Mouse (Mus musculus) stomach, embryonic 14.5 days (tissue): ENCODE results near the gene Bnc1. TPM values are rescaled to one million over a fixed set of nuclear protein-coding genes. Genes with fewer than 3 reads are reported as not detected.

Experiments
- ATAC-seq: fragments of 200-750 bp; cut with Nextera tagmentation; 2 replicates; pipeline ENCODE4 v1.8.0; 2017; ENCODE audit warnings: low read depth, moderate TSS enrichment; ENCODE audit not compliant: insufficient number of reproducible peaks, insufficient read depth, low FRiP score
- H3K27ac ChIP-seq: fragments of 300-500 bp; sonication (generic); 2 replicates; pipeline ENCODE4 v1.5.1; 2014; ENCODE audit warnings: mild to moderate bottlenecking, low read length, moderate library complexity, mixed read lengths
- H3K27me3 ChIP-seq: fragments of 300-500 bp; sonication (generic); 2 replicates; pipeline ENCODE4 v1.6.1; 2014; ENCODE audit warnings: low read length, control low read depth, mixed read lengths; ENCODE audit not compliant: control insufficient read depth, insufficient read depth
- H3K36me3 ChIP-seq: fragments of 300-500 bp; sonication (generic); 2 replicates; pipeline ENCODE4 v1.6.1; 2014; ENCODE audit warnings: mild to moderate bottlenecking, control low read depth, low read length, moderate library complexity, mixed read lengths; ENCODE audit not compliant: control insufficient read depth, insufficient read depth
- H3K4me1 ChIP-seq: fragments of 300-500 bp; sonication (generic); 2 replicates; pipeline ENCODE4 v1.6.1; 2014; ENCODE audit warnings: low read length, control low read depth, mixed read lengths; ENCODE audit not compliant: control insufficient read depth, insufficient read depth
- H3K4me2 ChIP-seq: fragments of 300-500 bp; sonication (generic); replicated peaks from 2 replicates; pipeline ENCODE4 v1.6.1; 2014; ENCODE audit warnings: low read depth, low read length, control low read depth
- H3K4me3 ChIP-seq: fragments of 300-500 bp; sonication (generic); 2 replicates; pipeline ENCODE4 v1.5.1; 2014; ENCODE audit warnings: low read depth, low read length, control low read depth
- H3K9ac ChIP-seq: fragments of 300-500 bp; sonication (generic); replicated peaks from 2 replicates; pipeline ENCODE4 v1.6.1; 2014; ENCODE audit warnings: low read depth, mild to moderate bottlenecking, control low read depth, low read length, moderate library complexity, mixed read lengths
- H3K9me3 ChIP-seq: fragments of 300-500 bp; sonication (generic); 2 replicates; pipeline ENCODE4 v1.6.1; 2016; ENCODE audit warnings: low read depth, low read length, control low read depth; ENCODE audit not compliant: control insufficient read depth
- WGBS: fragments of 180-500 bp; shearing (Covaris S2); extraction: QIAGEN DNeasy Blood & Tissue Kit; methylation state at CpG from one replicate; pipeline ENCODE4 v1.1.7; 2014; 5-methylcytosine and 5-hydroxymethylcytosine counted together
- polyA plus RNA-seq: library from polyadenylated mRNA; unstranded; fragments of >200 nt; fragmentation: Nextera tagmentation; extraction: Ambion mirVana; gene quantifications from 2 replicates; pipeline ENCODE4 v1.2.1, GENCODE M21; 2014

Bnc1 gene
- polyA plus RNA-seq, 1 experiment from 2014 or later = 5.9 TPM

DNA sequence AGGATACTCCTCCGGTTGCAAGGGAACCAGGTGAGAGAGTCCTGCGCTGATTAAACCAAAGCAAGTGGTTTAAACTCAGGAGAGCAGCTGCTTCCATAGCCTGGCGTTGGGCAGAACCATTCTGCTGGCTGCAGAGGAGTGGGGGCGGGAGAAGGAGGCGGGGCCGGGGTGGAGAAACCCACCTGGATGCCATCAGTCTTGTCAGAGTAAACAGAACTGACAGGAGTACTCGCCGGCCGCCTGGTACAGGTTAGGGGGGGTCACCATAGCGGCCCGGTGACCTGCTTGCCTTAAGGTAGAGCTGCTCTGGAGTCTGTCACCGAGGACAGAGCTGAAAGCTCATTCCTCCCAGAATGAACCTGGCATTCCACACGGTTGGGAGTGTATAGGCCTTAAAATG is 20.4 kb upstream of the Bnc1 start:
- Histone ChIP-seq H3K4me1 (peaks cover 12% of the 10 kb centered on the region; the same call in 1 of the 2 replicates), H3K4me2 (0 out of 2 replicates have a peak overlapping the region, but pooled peaks have one; percentile 1), H3K27me3 (no peaks in the 10 kb centered on the region), H3K27ac (peak overlapping the region; percentile 75), H3K9ac (no peak overlapping the region), H3K9me3 (no peaks in the 10 kb centered on the region), H3K4me3 (no peak overlapping the region), H3K36me3 (no peaks in the 10 kb centered on the region)
- WGBS = 4% methylated on average over 13 of the region's 13 CpGs
- ATAC-seq = peak; percentile 73; the same call in 1 of the 2 replicates

DNA sequence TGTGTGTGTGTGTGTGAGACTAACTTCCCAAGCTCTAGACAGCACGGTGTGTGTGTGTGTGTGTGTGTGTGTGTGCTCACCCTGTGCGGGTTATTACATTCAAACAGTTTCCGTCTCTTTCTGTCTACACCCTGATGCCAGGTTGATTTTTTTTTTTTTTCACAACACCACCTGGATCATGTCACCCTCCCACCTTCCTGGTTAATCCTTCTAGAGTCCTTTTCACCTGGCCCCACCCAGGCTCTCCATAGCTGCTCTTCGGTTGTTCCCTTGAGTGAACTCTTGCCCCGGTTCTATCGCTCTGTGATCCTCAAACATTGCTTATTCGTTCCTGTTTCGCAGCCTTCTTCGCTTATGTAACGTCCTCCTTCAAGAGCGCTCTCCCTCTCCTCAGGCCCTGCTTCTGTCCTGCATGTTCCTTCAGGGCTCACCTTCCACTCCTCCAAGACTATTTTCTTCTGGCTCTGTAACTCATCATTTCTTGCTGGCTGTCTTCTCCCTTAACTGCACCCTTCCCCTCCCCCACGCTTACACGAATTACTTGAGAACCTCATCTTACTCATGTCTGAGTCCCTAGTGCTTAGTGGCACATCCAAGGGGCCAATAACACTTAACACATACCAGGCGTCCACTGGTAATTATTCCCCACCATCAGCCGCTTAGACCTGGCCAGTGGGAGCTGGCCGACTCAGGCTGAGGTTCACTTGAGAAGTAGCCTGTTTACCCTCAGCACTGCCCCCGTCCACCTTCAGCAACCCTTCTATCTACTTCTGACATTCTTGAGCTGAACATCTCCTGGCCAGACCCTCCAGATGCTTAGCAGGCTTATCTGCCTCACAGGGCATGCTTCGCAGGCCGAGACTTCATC is 19.7 kb upstream of the Bnc1 start:
- H3K9me3 ChIP-seq = no peaks in the 10 kb centered on the region
- WGBS = 15% methylated on average over 19 of the region's 19 CpGs
- H3K4me1 ChIP-seq = peaks cover 9% of the 10 kb centered on the region; the same call in 1 of the 2 replicates
- H3K27ac ChIP-seq = peak overlapping the region; percentile 75
- peak overlapping the region; percentile 1; the same call in 1 of the 2 replicates for H3K4me2 ChIP-seq
- no peaks in the 10 kb centered on the region for H3K36me3 ChIP-seq
- no peak overlapping the region for H3K4me3 ChIP-seq
- no peaks in the 10 kb centered on the region for H3K27me3 ChIP-seq
- H3K9ac ChIP-seq = no peak overlapping the region
- ATAC-seq = peak; percentile 38; the same call in 1 of the 2 replicates

DNA sequence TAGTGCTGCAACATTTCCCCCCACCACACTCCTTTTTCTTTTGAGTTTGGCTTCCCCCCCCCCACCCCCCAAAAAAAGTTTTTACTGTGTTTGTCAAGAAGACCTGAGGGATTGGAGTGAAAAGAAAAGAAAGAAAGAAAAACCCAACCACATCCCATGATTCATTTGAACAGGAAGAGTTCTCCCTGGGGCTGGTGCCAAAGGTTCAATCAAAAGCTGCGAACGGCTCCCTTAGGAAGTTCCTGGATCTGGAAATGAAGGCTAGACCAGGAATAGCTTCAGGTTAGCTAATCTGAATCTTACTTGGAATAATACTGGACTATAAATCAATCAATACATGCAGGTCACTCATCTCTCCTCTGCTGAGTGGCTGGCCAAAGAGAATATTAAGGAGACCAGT is 15.1 kb upstream of the Bnc1 start:
- no peak overlapping the region for H3K9ac ChIP-seq
- no peaks in the 10 kb centered on the region for H3K27me3 ChIP-seq
- H3K36me3 ChIP-seq = no peaks in the 10 kb centered on the region
- H3K4me1 ChIP-seq = peaks cover 4% of the 10 kb centered on the region; the same call in 1 of the 2 replicates
- H3K27ac ChIP-seq = no peak overlapping the region
- no peak overlapping the region for H3K4me2 ChIP-seq
- H3K4me3 ChIP-seq = no peak overlapping the region
- 45% methylated on average over 2 of the region's 2 CpGs for WGBS
- ATAC-seq = no peak
- no peaks in the 10 kb centered on the region for H3K9me3 ChIP-seq

DNA sequence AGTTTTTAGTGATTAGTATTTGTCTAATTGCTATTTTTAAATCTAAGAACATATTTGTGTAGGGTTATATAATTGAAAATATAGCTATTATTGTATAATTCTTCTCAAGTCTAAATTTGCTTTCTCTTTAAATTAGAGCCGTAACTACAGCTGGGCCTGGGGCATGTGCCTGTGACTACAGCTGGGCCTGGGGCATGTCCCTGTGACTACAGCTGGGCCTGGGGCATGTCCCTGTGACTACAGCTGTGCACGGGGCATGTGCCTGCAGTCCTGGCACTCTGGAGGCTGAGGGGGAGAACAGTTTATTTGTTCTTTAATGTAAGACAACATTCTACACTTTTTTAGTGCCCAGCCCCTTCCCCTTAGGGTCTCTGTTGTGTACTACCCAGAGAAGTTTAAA is 12.1 kb upstream of the Bnc1 start:
- Histone ChIP-seq H3K36me3 (no peaks in the 10 kb centered on the region), H3K9ac (no peak overlapping the region), H3K27me3 (no peaks in the 10 kb centered on the region), H3K4me2 (no peak overlapping the region), H3K4me3 (no peak overlapping the region), H3K4me1 (no peaks in the 10 kb centered on the region), H3K9me3 (no peaks in the 10 kb centered on the region), H3K27ac (no peak overlapping the region)
- no peak for ATAC-seq
- 57% methylated on average over 2 of the region's 2 CpGs for WGBS

DNA sequence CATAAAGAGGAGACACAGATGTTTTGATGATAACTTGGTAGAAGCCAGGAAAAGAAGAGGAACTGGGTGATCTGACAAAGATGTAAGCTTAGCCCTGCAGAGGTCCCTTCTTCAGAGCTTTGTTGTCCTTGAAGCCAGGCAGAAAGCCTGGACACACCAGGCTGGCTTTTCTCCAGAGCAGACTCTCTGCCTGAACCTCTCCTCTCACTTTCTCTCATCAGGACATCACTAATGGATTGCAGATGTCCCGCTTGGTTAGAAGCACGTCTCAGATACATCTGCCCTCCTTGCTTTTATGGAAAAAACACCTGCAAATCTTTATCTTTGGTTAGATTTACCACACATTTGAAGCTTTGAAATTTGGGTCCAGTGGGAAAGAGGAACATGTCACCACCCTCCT is 7.7 kb upstream of the Bnc1 start:
- H3K4me1 ChIP-seq = no peaks in the 10 kb centered on the region
- 44% methylated on average over 2 of the region's 2 CpGs for WGBS
- H3K4me3 ChIP-seq = no peak overlapping the region
- H3K27me3 ChIP-seq = 0 out of 2 replicates have a peak, but pooled peaks cover 3% of the 10 kb centered on the region
- no peak for ATAC-seq
- no peaks in the 10 kb centered on the region for H3K36me3 ChIP-seq
- H3K27ac ChIP-seq = no peak overlapping the region
- no peaks in the 10 kb centered on the region for H3K9me3 ChIP-seq
- H3K4me2 ChIP-seq = no peak overlapping the region
- no peak overlapping the region for H3K9ac ChIP-seq

DNA sequence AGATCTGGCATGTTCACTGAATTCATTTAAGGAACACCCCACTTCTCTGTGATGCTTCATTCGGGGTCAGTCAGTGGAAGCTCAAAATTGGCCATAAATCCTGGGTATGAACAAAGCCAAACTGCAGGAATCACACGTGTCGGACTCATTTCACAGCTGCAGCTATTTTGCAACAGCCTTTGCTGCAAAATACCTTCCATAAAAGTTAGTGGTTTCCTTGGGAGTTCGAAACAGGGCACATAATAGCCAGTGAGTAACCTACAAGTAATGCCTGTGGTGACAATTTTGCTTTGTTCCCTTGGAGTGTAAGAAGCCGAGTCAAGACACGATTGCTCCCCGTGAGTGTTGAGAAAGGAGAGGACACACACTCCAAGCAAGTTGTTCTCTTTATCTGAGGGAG is 7.3 kb upstream of the Bnc1 start:
- Histone ChIP-seq H3K27me3 (0 out of 2 replicates have a peak, but pooled peaks cover 3% of the 10 kb centered on the region), H3K9ac (no peak overlapping the region), H3K4me2 (no peak overlapping the region), H3K27ac (no peak overlapping the region), H3K4me3 (no peak overlapping the region), H3K36me3 (no peaks in the 10 kb centered on the region), H3K4me1 (no peaks in the 10 kb centered on the region), H3K9me3 (no peaks in the 10 kb centered on the region)
- whole genome bisulfite sequencing = 62% methylated on average over 7 of the region's 7 CpGs
- no peak for ATAC-seq

DNA sequence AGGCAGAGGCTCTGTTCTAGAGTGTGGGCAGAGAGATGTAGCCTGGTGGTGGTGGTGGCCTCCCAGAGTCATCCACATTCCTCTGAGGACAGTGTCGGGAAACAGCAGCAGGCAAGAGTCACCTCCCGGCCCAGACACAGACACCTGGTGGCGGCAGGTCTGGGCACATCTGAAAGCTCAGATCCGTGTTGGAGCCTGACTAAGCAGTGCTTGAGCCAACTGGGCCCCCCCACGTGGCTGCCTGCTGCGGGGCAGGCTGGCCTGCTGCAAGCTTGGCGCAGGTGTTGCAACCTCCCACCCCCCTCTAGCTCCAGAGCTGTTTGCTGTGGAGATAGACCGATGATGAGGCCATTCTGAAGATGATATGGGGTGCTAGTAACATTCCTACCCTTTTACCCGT is 3.9 kb upstream of the Bnc1 start:
- no peaks in the 10 kb centered on the region for H3K36me3 ChIP-seq
- H3K9ac ChIP-seq = no peak overlapping the region
- H3K9me3 ChIP-seq = no peaks in the 10 kb centered on the region
- WGBS = 20% methylated on average over 9 of the region's 9 CpGs
- H3K27me3 ChIP-seq = peaks cover 11% of the 10 kb centered on the region
- no peak overlapping the region for H3K4me2 ChIP-seq
- ATAC-seq = no peak
- H3K4me3 ChIP-seq = no peak overlapping the region
- H3K27ac ChIP-seq = no peak overlapping the region
- 0 out of 2 replicates have a peak, but pooled peaks cover 2% of the 10 kb centered on the region for H3K4me1 ChIP-seq

DNA sequence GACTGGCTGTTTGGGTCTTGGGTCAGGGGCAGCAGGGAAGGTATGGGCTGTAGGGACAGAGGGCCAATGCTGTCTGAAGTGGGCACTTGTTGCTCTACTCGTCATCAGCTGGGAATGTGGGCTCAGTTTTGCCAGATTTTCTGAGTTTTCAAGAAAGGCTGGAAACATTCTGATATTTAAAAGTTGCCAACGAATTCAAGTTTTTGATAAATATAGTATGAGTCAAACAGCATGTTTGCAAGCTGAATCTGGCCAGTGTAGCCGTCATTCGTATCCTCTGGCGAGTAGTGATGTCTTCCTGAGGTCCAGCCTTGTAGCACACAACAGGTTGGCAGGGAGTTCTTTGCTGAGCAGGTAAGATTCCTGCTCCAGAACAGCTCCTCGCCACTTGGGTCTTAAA is 3.0 kb upstream of the Bnc1 start:
- Histone ChIP-seq H3K4me3 (no peak overlapping the region), H3K9me3 (no peaks in the 10 kb centered on the region), H3K4me2 (no peak overlapping the region), H3K4me1 (0 out of 2 replicates have a peak, but pooled peaks cover 2% of the 10 kb centered on the region), H3K36me3 (no peaks in the 10 kb centered on the region), H3K27me3 (peaks cover 11% of the 10 kb centered on the region), H3K27ac (no peak overlapping the region), H3K9ac (no peak overlapping the region)
- ATAC-seq = no peak
- 79% methylated on average over 6 of the region's 6 CpGs for WGBS
